Mouse (Mus musculus): ENCODE data around the gene Socs2. TPM values are rescaled to one million over a fixed set of nuclear protein-coding genes. Genes with fewer than 3 reads are reported as not detected.

Gene Socs2
- total RNA-seq, 4 experiments from 2014 or later = 10.6 to 56.8 (median 12.6) TPM

DNA sequence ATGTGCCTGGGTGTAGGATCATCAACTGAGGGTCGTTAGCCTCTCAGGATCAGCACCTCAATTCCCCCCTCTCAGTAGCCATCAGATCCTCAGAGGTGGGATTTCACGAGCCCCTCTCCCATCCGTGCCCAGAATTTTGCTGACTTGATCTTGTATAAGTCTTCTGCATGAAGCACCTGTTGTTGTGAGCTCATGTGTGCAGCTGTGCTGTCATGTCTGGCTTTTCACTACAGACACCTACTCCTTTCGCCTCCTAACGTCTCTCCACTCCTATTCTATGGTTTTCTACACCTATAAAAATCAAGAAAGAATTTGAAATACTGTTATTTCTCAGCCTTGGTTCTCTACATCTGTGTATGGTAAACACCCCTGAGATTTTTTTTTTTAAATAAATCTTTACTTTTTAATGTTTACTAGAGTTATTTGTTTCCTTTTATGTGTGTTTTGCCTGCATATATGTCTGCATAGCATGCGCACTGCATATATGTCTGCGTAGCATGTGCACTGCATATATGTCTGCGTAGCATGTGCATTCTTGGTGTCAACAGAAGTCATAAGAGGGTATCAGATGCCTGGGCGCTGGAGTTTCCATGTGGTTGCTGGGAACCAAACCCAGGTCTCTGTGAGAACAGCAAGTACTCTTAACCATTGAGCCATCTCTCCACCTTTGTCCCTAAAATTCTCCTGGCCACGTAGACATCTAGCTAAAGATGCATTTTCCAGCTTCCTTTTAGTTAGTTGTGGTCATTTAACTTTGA, 74.0 kb downstream of the Socs2 start:
- DNase-seq = no peak

GRCm38 (mm10) chr10:95340676-95341075, 76.3 kb downstream of the Socs2 start:
- DNase-seq = no peak

- no peak for DNase-seq
Measured at GRCm38 (mm10) chr10:95337589-95337988, 79.4 kb downstream of the Socs2 start.

DNA sequence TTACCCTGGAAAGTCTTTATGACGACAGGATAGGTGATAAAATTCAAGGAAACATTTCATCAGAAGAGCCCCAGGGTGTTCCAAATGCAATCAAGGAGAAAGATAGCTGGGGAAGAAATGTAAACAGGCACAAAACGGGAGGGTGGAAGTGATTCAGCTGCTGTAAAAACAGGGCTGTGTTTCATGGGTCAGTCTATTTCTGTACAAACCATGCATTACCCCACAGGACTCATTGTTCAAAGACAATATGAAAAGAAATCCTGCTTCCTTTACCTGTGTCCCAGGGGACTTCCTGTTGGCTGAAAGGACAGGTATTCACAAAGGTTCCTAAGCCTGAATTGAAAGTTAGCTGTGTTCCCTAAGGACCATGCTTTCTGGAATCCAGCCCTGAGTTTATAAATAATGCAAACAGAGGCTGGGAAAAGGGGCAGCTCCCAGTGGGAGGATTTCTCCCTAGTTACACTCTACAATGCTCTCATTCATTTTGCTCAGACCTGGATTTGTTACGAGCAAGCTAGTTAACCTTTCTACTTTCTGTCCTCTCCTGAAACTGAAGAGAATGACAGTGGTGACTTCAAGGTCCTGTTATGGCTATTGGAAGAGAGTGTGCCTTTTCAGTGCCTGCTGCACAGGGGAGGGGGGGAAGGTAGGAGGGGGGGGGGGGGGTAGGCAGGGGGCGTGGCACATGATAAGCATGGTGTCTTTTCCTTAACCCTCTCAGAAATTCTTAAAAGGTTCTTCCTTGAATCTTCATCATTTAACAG, 80.0 kb downstream of the Socs2 start:
- DNase-seq = no peak

Other genes starting within 250 kb of the Socs2 start
- gene Cradd, start 93.0 kb downstream of the Socs2 start, total RNA-seq (2022) = 10 to 100 TPM in 3 of 4 experiments, 1 to 10 TPM in 1; 9.5 to 16.5 (median 13.2) TPM
- 10 to 100 TPM; 80.4 to 93.6 (median 88.5) TPM for gene Mrpl42, start 84.8 kb upstream of the Socs2 start, total RNA-seq (2022)
- 100 to 1,000 TPM; 129 to 155 (median 138) TPM for gene Ube2n, start 98.0 kb upstream of the Socs2 start, total RNA-seq (2022)
- gene Nudt4, start 147.0 kb upstream of the Socs2 start, total RNA-seq (2022) = 100 to 1,000 TPM in 3 of 4 experiments, 10 to 100 TPM in 1; 94.5 to 230 (median 162) TPM